Mouse (Mus musculus) left cerebral cortex, adult 8-10 months (tissue): ENCODE results near the gene Defb29. TPM values are rescaled to one million over a fixed set of nuclear protein-coding genes. Genes with fewer than 3 reads are reported as not detected.

Source experiments
- DNase-seq, 2 experiments: peaks; one replicate each; pipeline ENCODE4 v3.0.0; 2022; ENCODE audit warnings: low spot score in 2 of 2
- total RNA-seq, 4 experiments: library from RNA; stranded (reverse); gene quantifications; 2 replicates each; pipeline ENCODE4 v1.2.4; 2022

Defb29 gene
- not detected for total RNA-seq

DNA sequence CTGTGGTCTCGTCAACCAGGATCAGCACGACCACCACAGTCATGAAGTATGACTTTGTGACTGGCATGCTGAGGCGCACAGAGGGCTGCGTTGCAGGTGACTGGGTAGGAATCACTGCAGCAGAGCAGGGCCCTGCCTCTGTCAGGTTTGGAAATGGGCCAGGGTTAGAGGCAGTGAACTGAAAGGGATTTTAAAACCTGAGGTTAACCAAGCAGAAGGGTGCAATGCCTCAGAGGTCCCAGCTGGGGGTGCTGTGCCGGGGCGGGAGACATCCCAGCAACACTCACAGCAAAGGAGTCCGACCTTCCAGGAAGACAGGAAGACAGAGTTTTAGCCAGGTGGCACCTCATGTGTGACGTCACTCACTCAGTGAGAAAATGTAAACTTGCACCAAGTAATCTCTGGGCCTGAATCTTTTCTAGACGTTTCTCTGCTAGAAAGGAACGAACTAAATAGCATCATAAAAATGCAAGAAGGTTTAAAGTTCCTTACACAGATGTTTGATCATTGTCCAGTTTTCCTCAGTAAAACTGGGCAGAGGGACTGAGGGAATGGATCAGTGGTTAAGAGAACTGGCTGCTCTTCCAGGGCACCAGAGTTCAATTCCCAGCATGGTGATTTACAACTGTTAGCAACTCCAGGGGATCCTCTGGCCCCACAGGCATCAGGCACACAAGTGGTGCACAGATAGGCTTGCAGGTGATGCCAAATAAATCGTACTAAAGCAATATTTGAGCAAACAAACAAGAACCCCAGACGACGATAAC, at the start of gene Defb29:
TSS of gene Defb29 (minus strand) at position 155 of the 767 bp plus-strand sequence.
- DNase-seq = no peak

DNA sequence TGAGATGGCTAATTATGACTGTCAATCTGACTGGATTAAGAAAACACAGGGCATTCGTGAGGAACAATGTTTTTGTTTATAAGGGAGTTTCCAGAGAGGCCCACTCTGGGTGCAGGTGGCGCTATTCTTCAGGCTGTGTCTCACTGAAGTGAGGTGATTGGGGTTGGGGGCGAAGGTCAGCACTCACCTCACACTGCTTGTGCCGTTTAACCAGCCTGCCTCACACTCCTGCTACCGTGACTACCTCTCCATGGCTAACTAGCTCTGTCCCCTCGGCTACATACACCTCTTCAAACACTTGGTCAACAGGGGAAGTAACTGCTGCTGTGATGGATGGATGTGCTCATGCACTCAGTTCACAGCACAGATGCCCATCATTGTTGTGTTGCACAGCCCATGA, 49.1 kb upstream of the Defb29 start:
- DNase-seq = no peak

DNA sequence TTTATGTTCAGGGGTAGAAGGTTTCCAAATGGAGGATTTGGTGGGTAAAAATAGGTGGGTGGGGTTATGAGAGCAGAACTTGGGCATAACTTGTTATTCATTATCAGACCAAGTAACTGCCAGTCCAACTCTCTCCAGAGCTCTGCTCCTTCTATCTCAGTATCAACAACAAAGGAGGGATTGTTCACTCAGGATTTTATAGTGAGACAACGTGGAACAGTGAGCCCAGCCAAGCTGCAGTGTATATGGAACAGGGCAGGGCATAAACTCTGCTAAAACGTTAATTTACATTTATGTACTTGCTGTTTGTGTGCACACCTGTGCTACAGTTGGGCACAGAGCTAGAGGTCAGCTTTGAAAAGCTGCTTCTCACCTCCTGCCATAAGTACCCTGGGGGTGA, 48.6 kb upstream of the Defb29 start:
- DNase-seq = no peak

DNA sequence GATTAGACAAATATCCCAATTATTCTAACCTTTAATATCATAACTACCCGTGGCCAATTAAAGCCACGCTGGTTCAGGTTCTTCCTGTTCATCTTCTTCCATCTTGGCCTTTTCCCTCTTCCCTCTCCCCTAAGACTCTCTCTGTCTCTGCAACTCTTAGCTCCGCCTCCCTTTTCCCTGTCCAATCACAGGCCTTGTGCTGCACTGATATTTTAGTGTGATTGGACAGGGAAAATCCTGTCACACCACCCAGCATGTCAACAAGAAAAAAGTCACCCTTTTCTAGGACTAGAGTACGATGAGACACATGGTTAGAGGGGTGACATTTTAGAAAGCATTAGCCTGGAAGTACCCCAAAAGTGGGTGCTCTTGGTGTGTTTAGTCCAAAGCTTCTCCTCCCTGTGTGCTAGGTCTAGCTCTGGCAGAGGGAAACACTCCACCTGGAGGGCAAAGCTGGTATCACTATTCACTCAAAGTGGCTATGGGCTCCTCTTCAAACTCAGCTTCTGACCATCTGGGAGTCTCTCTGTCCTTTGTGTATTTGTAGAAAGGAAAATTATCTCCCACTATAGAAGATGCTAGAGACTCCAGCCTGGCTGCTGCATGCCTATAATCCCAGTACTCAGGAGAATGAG, 47.1 kb upstream of the Defb29 start:
- DNase-seq = no peak

DNA sequence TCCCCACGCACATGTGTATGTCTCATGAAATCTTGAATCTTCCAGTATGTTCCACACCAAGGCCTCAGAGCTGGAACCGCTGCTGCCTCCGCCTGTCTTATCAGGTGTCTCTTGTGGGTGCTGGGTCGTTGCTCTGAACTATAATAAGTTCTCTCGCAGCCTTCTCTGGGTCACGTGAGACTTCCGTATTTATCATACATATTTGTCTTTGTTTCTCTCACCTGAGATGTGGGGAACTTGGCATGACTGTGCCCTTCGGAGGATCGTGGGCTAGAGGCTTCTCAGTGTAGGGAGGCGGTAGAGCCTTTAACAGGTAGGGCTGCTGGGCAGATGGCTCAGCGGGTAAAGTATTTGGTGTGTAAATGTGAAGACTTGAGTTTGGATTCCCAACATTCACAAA, 40.7 kb upstream of the Defb29 start:
- DNase-seq = no peak

DNA sequence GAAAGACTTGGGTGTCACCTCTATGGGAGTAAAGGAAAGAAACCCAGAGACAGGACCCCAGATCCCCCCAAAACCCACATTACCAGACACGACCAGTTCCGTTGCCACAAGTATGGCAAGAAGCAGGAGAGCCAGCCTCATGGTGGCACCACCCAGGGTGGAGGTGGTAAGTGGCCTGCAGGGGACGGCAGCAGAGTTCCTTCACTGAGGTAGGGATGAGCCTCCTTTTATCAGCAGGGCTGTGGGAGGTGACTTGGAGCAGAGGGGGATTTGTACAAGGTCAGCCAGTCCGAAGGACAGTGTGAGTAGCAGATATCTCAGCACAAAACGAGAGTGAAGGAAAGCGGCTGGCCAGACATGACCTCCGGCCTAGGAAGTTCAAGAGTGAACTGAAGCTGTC, 40.2 kb upstream of the Defb29 start, which contains the start of gene Defb19:
TSS of gene Defb19 (minus strand) at position 206 of the 400 bp plus-strand sequence.
- no peak for DNase-seq

DNA sequence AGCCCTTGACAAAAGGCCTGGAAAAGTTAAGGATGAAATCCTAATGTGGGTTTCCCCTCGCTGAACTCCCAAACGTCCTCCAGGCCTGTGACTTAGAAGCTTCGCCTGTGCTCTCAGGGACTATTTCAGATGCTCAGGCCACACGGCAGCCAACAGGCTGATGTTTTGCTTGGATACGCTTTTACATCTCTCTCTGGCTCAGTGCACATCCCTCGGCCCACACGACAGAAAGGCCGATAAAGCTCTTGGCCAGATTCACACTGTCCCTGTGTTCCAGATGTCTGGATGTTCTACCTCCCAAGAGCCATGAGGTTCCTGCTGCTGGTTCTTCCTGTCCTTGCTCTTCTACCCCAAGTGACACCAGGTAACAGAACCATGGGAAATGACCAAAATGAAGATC, 33.6 kb upstream of the Defb29 start:
- no peak for DNase-seq

DNA sequence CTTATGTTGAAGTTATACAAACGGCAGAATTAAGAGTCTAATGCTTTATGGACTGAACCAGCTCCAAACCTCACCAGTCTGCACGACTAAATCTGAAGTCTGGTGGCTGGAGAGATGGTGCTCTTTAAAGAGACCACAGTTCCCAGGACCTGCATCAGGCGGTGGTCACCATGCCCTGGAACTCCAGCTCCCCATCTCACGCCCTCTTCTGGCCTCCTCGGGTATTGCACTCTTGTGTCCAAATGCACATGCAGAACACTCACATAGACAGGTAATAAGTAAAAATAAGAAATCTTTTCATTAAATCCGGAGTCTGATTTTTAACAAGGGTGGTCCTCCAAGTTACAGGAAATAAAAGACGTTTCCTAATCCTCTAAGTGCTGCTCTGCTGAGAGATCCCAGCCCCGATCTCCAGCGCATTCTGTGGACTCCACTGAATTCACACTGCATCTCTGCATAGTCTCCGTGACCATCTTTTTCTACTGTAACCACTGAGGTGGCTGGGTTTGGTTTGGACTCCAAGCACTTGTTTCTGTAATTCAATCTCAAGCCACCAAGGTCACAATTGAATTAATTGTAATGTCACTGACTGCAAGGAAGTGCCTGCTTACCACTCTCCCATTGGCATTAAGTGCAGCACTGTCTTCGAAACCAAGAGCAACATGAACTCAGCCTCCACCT, 32.4 kb upstream of the Defb29 start, which contains the start of gene Defb21:
TSS of gene Defb21 (plus strand) at position 631 of the 681 bp plus-strand sequence.
- DNase-seq = no peak

DNA sequence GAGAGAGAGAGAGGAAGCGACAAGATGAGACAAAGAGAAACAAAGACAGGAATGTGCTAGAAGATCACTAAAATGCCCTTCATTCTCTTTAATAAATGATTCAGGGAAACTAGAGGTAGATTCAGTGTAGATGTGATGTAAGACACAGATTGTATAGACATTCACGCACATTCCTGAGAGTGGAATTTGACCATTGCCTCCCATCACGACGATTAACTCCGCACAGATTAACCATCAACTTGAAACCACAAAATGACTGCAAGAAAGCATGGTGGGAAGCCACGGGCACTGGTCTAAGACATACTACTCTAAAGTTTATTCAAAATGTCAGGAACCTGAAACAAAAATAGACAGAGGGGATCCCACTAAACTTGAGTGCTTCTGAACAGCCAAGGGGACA, 30.4 kb upstream of the Defb29 start:
- DNase-seq = no peak

DNA sequence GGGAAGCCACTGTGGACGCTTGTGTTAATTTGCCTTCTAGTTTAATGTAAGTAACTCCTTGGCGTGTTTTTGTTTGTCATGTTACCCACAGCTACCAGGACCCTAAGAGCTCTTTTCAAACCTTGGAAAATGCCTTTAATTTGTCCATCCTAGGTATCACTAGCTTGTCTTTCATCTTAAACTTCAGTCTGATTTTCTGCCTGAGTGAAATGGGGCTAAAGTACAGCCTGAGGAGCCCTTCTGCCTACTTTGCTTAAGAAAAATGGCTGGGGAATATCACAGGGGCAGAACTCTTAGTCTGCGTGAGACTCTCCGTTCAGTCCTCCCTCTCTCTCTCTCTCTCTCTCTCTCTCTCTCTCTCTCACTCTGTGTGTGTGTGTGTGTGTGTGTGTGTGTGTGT, 30.0 kb upstream of the Defb29 start:
- no peak for DNase-seq

DNA sequence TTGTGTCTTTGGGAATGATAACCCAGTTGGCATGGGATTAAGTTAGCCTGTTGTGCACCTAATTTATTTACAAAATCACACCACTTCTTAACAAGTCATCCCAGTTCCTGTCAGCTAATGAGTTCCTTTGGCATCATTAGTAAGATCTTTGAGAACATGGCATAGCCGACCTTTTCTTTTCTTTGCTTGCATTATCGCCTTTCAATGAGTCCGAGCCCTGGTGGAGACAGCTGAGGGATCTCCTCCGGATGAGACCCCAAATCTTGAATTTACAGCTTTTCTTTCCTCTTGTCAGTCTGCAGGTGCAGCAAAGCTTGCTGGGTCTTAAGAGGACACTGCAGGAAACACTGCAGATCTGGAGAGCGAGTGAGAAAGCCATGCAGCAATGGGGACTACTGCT, 29.1 kb upstream of the Defb29 start, which contains the start of gene Gm17416:
TSS of gene Gm17416 (plus strand) at position 301 of the 400 bp plus-strand sequence.
- DNase-seq = no peak

DNA sequence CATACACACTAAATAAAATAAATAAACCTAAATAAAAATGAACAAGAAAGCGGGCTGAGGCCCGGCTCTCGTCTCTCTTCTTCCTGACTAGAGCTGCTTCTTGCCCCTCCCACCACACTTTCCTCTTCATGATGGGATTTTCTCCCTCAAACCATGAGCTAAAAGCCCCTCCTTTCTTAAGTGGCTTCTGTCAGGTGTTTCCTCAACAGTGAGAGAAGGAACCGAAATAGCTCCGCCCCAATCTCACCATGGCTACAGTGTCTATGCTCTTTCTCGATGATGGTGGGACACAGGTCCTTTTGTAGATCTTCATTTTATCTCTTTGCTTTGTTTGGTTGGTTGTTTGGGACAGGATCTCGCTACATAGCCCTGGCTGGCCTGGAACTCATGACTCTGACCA, 16.8 kb upstream of the Defb29 start:
- DNase-seq = no peak

DNA sequence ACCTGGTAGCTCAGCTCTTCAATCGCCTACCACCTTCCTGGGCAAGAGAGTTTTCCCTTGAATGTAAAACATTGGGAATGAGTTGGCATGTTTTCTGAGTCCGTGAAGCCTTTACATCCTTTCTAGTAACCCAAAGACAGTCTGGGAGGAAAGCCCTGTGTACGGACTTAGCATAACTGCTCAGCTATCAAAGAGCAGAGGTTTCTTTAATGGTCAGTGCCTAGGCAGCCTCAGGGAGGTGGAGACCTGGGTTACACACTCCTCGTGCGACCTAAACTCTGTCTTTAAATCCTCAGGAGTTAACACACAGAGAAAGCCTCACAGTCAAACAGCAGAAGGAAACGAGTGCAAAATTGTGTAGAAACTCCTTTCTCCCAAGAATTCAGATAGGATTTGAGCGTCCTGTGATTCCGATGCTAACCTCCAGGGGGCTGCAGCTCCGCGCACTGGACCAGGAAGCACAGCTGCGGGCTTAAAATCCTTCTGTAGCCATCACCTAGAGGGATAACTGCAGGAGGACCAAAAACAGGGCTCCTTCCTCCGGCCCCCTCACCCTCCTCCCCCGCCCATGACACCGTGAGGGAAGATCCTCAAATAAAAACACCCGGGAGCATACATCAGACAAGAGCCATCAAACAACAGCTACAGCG, 14.0 kb upstream of the Defb29 start:
- DNase-seq = peak; percentile 20 to 46

DNA sequence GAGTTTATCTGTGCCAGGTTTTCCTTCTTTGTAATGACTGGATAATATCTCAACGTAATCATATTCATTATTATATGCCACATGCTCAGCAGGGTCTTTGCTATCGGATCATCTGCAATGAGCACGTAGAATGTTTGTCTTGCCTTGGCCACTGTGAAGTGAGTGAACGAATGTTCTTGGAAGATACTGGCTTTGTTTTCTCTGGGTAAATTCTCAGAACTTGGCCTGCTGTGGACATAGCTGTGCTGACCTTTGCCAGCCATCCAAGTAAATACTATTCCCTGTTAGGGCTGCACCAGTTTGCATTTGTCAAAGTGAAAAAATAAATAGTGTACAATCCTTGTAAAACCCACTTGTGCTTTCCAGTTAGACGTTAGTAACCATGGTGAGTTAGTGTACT, 8.2 kb upstream of the Defb29 start:
- no peak for DNase-seq

DNA sequence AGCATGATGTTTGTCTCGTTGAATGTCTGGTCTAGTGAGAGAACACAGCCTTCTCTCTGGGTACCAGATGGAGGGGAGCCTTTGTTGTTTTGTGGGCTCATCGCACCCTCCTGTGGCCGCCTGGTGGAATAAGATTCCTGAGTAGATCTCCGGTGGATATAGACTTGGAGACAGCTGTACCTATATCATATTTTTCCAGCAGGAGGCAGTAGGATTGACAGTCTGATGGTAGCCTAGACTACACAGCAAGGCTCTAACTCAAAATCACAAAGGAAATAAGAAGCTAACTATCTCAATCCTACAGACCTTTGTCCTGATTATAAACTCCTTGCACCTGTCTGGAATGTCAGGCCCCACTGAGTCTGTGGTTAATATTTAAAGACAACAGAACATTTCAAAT, 4.8 kb upstream of the Defb29 start:
- DNase-seq = peak; percentile 10 to 43

DNA sequence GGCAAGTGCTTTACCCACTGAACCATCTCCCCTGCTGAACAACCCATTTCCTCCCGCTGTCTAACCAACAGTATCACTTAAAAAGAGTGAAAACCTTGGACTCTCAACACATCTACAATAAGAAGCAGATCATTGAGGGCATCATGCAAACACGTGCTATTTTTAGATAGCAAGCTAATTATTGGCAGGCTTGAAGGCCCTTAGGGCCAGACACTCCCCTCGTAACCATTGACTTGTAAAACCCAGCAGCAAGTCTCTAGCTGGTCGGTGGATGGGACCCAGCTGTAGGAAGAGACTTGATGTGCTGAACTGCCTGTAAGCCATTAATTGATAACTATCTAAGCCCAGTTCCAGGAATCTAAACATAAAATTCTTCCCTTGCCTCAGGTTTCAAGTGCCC, 3.6 kb upstream of the Defb29 start:
- DNase-seq = no peak

DNA sequence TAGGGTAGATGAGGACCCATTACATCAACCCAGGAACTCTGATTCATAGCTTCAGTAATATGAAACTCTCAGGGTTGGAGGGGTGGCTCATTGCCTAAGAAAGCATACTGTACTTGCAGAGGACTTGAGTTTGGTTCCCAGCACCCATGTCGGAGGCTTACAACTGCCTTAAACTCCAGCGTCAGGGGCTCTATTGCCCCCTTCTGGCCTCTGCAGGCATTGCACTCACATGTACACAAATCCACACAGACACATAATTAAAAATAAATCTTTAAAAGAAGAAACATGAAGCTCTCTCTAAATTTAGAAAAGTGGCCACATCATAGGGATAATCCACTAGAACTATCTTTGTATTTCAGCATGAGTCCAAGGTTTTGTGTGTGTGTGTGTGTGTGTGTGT, 3.0 kb upstream of the Defb29 start:
- DNase-seq = no peak

DNA sequence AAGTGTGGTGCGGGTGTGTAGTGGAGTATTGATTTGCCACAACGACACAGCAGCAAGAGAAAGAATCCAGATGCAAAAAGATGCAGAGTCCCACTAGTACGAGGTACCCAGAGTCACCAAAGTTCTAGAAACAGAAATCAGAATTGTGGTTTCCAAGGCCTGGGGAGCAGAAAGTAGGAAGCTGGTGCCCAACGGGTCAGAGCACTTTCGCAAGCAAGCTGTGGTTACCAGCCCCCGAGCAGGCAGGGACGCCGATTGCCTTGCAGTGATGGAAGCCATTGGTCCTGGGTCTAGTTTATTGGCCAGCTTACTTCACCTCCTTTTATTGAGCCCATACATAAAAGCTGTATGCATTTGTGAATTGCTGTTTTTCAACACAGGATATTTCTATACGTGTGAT, 2.1 kb upstream of the Defb29 start:
- no peak for DNase-seq

DNA sequence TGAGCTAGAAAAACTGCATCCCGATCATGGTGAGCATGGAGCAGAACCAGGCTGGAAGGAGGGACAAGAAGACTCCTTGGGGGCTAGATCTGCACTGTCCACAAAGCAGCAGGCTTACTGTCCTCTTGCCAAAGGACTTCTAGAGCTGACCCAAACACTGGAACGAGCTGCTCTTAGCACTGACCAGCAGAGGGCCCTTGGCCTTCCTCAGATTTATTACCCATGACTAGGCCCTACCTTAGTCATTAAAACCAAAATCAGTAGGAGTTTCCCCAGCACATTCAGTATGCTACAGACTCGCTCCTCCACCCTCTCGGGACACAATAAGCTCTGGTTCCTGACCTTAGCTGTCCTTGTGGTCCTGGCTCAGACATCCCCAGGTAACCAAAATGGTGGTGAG, 21.9 kb downstream of the Defb29 start, which contains the start of gene Defb28:
TSS of gene Defb28 (plus strand) at position 275 of the 400 bp plus-strand sequence.
- no peak for DNase-seq

DNA sequence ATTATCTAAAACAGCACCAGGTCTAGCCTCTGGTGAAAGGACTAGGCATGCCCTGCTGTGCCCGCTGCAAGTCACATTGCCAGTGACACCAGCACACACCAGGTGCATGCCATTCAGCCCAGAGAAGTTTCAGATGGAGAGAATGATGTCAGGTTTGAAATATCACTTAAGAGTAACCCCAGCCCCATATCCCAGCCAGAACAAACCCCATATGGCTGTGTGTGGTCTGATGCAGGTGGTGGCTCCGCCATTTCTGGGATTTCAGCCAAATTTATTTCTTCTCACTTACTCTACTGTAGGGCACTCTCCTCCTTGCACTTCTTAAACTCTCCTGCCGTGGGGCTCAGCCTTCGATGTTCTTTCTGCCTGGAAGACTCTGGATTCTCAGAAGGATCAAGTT, 23.8 kb downstream of the Defb29 start:
- no peak for DNase-seq

DNA sequence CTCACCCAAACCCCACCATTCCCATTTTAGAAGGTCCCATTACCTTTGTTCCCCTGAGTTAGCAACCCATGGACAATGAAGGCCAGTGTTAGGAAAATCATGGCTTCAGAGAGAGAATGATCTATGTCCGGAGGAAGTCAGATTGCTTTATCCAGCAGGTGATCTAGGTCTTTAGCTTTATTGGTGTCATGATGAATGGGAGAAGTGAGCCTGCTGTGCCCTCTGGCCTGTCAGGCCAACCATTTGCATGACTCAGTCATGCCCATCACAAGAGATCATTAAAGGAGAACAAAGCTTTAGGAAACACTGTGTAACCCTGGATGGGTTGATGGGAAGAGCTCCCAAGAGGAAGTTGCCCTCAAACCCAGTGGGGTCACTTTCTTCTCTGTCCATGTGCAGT, 28.3 kb downstream of the Defb29 start, which contains the start of gene Defb26:
TSS of gene Defb26 (minus strand) at position 101 of the 400 bp plus-strand sequence.
- no peak for DNase-seq

DNA sequence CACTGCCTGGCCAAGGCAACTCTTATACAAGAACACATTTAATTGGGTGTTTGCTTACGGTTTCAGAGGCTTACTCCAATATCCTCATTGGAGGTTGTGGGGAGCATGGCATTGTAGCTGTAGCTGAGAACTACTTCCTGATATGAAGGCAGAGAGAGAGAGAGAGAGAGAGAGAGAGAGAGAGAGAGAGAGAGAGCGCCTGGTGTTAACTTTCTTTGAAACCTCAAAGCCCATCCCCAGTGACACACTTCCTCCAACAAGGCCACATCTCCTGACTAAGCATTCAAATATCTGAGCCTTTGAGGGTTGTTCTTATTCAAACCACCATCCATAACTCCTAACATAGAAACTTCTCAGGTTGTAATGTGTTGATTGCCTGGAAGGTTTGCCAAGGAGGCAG, 35.9 kb downstream of the Defb29 start:
- DNase-seq = no peak
